Mouse (Mus musculus) liver, embryonic 14.5 days (tissue): ENCODE results near the gene AA986860. TPM values are rescaled to one million over a fixed set of nuclear protein-coding genes. Genes with fewer than 3 reads are reported as not detected.

Experiments used
- ATAC-seq: fragments of 200-750 bp; cut with Nextera tagmentation; 2 replicates; pipeline ENCODE4 v1.8.0; 2017; ENCODE audit warnings: moderate number of reproducible peaks, mild to moderate bottlenecking, moderate library complexity; ENCODE audit not compliant: insufficient read depth
- DNase-seq, 3 experiments: peaks; one replicate each; pipeline ENCODE4 v3.0.0-alpha.2; 2012 to 2013; ENCODE audit warnings: low read depth in 3 of 3, low spot score in 3 of 3
- H3K27ac ChIP-seq: fragments of 300-500 bp; sonication (generic); 2 replicates; pipeline ENCODE4 v1.5.1; 2014; ENCODE audit warnings: moderate library complexity, mild to moderate bottlenecking, control low read depth, inconsistent platforms
- H3K27me3 ChIP-seq: fragments of 300-500 bp; sonication (generic); 2 replicates; pipeline ENCODE4 v1.6.1; 2014; ENCODE audit warnings: mild to moderate bottlenecking, low read length, moderate library complexity; ENCODE audit not compliant: control insufficient read depth, insufficient read depth
- H3K36me3 ChIP-seq: fragments of 300-500 bp; sonication (generic); replicated peaks from 2 replicates; pipeline ENCODE4 v1.6.1; 2014; ENCODE audit warnings: low read depth; ENCODE audit not compliant: control insufficient read depth, insufficient read depth
- H3K4me1 ChIP-seq, 2 experiments: fragments of 200-500 bp in 1 of 2; fragments of 300-500 bp in 1 of 2; sonication (generic) in 1 of 2; replicated peaks; 2 replicates each; pipeline ENCODE4 v1.6.1; 2012 to 2014; ENCODE audit warnings: antibody characterized with exemption in 1 of 2, inconsistent platforms in 1 of 2, low read length in 1 of 2; ENCODE audit not compliant: control insufficient read depth in 2 of 2, insufficient read depth in 2 of 2
- H3K4me2 ChIP-seq: fragments of 300-500 bp; sonication (generic); 2 replicates; pipeline ENCODE4 v1.6.1; 2014; ENCODE audit warnings: low read depth, mild to moderate bottlenecking, control low read depth, moderate library complexity
- H3K4me3 ChIP-seq, 2 experiments: fragments of 200-500 bp in 1 of 2; fragments of 300-500 bp in 1 of 2; sonication (generic) in 1 of 2; 2 replicates each; pipeline ENCODE4 v1.5.1; 2012 to 2014; ENCODE audit warnings: low read depth in 2 of 2, low read length in 2 of 2, mild to moderate bottlenecking in 2 of 2, control low read depth in 1 of 2, inconsistent platforms in 1 of 2, moderate library complexity in 1 of 2; ENCODE audit not compliant: insufficient read depth in 1 of 2
- H3K9ac ChIP-seq: fragments of 300-500 bp; sonication (generic); replicated peaks from 2 replicates; pipeline ENCODE4 v1.6.1; 2014; ENCODE audit warnings: mild to moderate bottlenecking, control low read depth, moderate library complexity
- H3K9me3 ChIP-seq: fragments of 300-500 bp; sonication (generic); 2 replicates; pipeline ENCODE4 v1.6.1; 2016; ENCODE audit warnings: low read length, mixed read lengths; ENCODE audit not compliant: control insufficient read depth
- CTCF ChIP-seq: IDR thresholded peaks from 2 replicates; pipeline ENCODE4 v1.5.1; 2016; ENCODE audit warnings: antibody characterized with exemption, low read depth, control low read depth
- EP300 ChIP-seq: IDR thresholded peaks from 2 replicates; pipeline ENCODE4 v1.6.1; 2016; ENCODE audit warnings: antibody characterized with exemption, low read depth
- WGBS: fragments of 180-500 bp; shearing (Covaris S2); extraction: QIAGEN DNeasy Blood & Tissue Kit; methylation state at CpG from one replicate; pipeline ENCODE4 v1.1.7; 2014; ENCODE audit not compliant: insufficient replicate concordance; 5-methylcytosine and 5-hydroxymethylcytosine counted together
- polyA plus RNA-seq, 2 experiments: library from polyadenylated mRNA; depleted of rRNA in 1 of 2; stranded (reverse) in 1 of 2; unstranded in 1 of 2; fragments of >200 nt; fragmentation: Nextera tagmentation in 1 of 2; extraction: Ambion mirVana in 1 of 2; gene quantifications; 2 replicates each; pipeline versions ENCODE4 v1.2.1 to v1.2.3; 2012 to 2014

Gene AA986860
- polyA plus RNA-seq, 2 experiments: 3.7 to 5.3 TPM

- no peak for TF ChIP-seq EP300
- TF ChIP-seq CTCF: no peak
- Histone ChIP-seq H3K36me3 (no peaks in the 10 kb centered on the region), H3K27ac (no peak overlapping the region), H3K9me3 (no peaks in the 10 kb centered on the region), H3K9ac (no peak overlapping the region), H3K4me1 (peaks cover 0 to 7% of the 10 kb centered on the region in 2 experiments; a peak in 2 of 4 replicates), H3K4me3 (no peak overlapping the region), H3K4me2 (no peak overlapping the region), H3K27me3 (no peaks in the 10 kb centered on the region)
- 52% methylated on average over 3 of the region's 3 CpGs for WGBS
- no peak for DNase-seq
- ATAC-seq: no peak
These were observed 39.3 kb downstream of the AA986860 start for GRCm38 (mm10) chr1:130770981-130771494.

DNA sequence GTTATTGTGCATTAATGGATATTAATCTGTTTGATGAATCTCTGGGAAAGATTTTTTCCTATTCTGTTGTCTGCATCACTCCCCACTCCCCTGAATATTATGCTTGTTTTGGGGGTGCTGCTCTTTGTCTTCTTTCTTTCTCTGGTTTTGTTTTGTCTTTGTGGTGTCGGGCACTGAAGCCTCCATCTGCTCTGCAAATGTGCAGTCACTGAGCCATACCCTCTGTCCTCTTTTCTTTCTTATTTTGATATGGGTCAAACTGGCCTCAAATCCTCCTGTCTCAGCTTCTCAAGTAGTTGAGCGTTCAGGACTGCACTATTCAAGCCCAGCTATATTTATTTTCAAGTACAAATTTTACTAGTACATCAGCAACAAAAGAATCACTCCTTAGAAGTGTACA is 43.5 kb downstream of the AA986860 start:
- ATAC-seq (no peak), DNase-seq (no peak)
- Histone ChIP-seq H3K4me3 (no peak overlapping the region), H3K27ac (no peak overlapping the region), H3K4me2 (no peak overlapping the region), H3K27me3 (no peaks in the 10 kb centered on the region), H3K4me1 (0 out of 4 replicates have a peak, but pooled peaks cover 0 to 1% of the 10 kb centered on the region in 2 experiments), H3K36me3 (no peaks in the 10 kb centered on the region), H3K9me3 (no peaks in the 10 kb centered on the region), H3K9ac (no peak overlapping the region)
- TF ChIP-seq CTCF (no peak), EP300 (no peak)
- 70% methylated on average over 2 of the region's 2 CpGs for WGBS

DNA sequence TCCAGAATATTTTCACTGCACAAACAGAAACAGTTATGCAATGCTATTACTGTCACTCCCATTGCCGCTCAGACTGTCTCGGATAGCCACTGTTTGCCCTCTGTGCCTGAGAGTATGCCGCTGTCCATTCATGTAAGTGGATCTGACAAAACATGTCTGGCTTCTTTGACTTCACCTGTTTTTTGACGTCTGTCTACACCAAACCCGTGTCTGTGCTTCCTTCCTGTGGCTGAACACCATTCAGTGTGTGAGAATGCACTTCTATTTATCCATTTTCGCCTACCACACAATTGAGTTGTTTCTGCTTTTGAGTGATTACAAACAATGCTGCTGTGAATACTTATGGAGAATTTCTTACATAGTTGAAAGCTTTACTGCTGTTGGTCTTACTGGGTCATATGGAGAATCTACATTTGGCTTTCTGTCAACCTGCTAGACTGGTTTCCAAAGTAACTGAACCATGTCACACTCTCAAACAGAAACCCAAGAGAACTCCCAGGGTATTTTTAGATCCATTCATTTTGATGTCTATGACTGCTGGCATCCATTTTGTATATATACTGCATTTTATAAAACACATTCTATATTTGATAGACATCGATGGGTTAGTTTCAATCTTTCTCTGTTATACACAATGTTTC is 44.0 kb downstream of the AA986860 start:
- Histone ChIP-seq H3K4me1 (0 out of 4 replicates have a peak, but pooled peaks cover 0 to 1% of the 10 kb centered on the region in 2 experiments), H3K9ac (no peak overlapping the region), H3K27me3 (no peaks in the 10 kb centered on the region), H3K36me3 (no peaks in the 10 kb centered on the region), H3K9me3 (no peaks in the 10 kb centered on the region), H3K4me2 (no peak overlapping the region), H3K27ac (no peak overlapping the region), H3K4me3 (no peak overlapping the region)
- ATAC-seq: no peak
- 55% methylated on average over 7 of the region's 7 CpGs for WGBS
- no peak for TF ChIP-seq CTCF
- TF ChIP-seq EP300: no peak
- no peak for DNase-seq

GRCm38 (mm10) chr1:130776645-130777044 is 44.9 kb downstream of the AA986860 start:
- Histone ChIP-seq H3K27ac (no peak overlapping the region), H3K9me3 (no peaks in the 10 kb centered on the region), H3K4me1 (0 out of 4 replicates have a peak, but pooled peaks cover 0 to 1% of the 10 kb centered on the region in 2 experiments), H3K4me3 (no peak overlapping the region), H3K36me3 (no peaks in the 10 kb centered on the region), H3K9ac (no peak overlapping the region), H3K27me3 (no peaks in the 10 kb centered on the region), H3K4me2 (no peak overlapping the region)
- TF ChIP-seq EP300: no peak
- TF ChIP-seq CTCF: peak; percentile 61
- DNase-seq (no peak), ATAC-seq (no peak)
- WGBS: 71% methylated on average over 1 of the region's 1 CpGs

- DNase-seq (no peak), ATAC-seq (no peak)
- H3K9ac ChIP-seq: no peak overlapping the region
- H3K27me3 ChIP-seq: no peaks in the 10 kb centered on the region
- no peak overlapping the region for H3K4me3 ChIP-seq
- H3K27ac ChIP-seq: no peak overlapping the region
- TF ChIP-seq CTCF: no peak
- TF ChIP-seq EP300: no peak
- 76% methylated on average over 3 of the region's 3 CpGs for WGBS
- no peak overlapping the region for H3K4me2 ChIP-seq
- no peaks in the 10 kb centered on the region for H3K36me3 ChIP-seq
- no peaks in the 10 kb centered on the region for H3K9me3 ChIP-seq
- no peaks in the 10 kb centered on the region for H3K4me1 ChIP-seq
These were observed 48.1 kb downstream of the AA986860 start for GRCm38 (mm10) chr1:130779867-130780266.
